Mouse (Mus musculus) lung, embryonic 16.5 days (tissue): ENCODE measurements around the gene Slc41a3. TPM values are rescaled to one million over a fixed set of nuclear protein-coding genes. Genes with fewer than 3 reads are reported as not detected.

Experiments
- ATAC-seq: fragments of 200-750 bp; cut with Nextera tagmentation; 2 replicates; pipeline ENCODE4 v1.8.0; 2017; ENCODE audit warnings: low read depth, mild to moderate bottlenecking, moderate library complexity
- H3K27ac ChIP-seq: fragments of 300-500 bp; sonication (generic); 2 replicates; pipeline ENCODE4 v1.5.1; 2014; ENCODE audit warnings: mild to moderate bottlenecking, control low read depth, low read length
- H3K27me3 ChIP-seq: fragments of 300-500 bp; sonication (generic); 2 replicates; pipeline ENCODE4 v1.6.1; 2014; ENCODE audit warnings: low read depth, low read length, mixed read lengths; ENCODE audit not compliant: control insufficient read depth, insufficient read depth
- H3K36me3 ChIP-seq: fragments of 300-500 bp; sonication (generic); 2 replicates; pipeline ENCODE4 v1.6.1; 2014; ENCODE audit warnings: low read length; ENCODE audit not compliant: control insufficient read depth, insufficient read depth
- H3K4me1 ChIP-seq: fragments of 300-500 bp; sonication (generic); replicated peaks from 2 replicates; pipeline ENCODE4 v1.6.1; 2014; ENCODE audit warnings: low read length, mixed read lengths; ENCODE audit not compliant: control insufficient read depth, insufficient read depth
- H3K4me2 ChIP-seq: fragments of 300-500 bp; sonication (generic); 2 replicates; pipeline ENCODE4 v1.6.1; 2014; ENCODE audit warnings: low read depth, low read length, control low read depth
- H3K4me3 ChIP-seq: fragments of 300-500 bp; sonication (generic); 2 replicates; pipeline ENCODE4 v1.5.1; 2014; ENCODE audit warnings: mild to moderate bottlenecking, low read length, control low read depth
- H3K9ac ChIP-seq: fragments of 300-500 bp; sonication (generic); 2 replicates; pipeline ENCODE4 v1.6.1; 2014; ENCODE audit warnings: low read length, control low read depth
- H3K9me3 ChIP-seq: fragments of 300-500 bp; sonication (generic); 2 replicates; pipeline ENCODE4 v1.6.1; 2016; ENCODE audit warnings: low read length; ENCODE audit not compliant: control insufficient read depth
- WGBS: fragments of 180-500 bp; shearing (Covaris S2); extraction: QIAGEN DNeasy Blood & Tissue Kit; methylation state at CpG from one replicate; pipeline ENCODE4 v1.1.7; 2014; 5-methylcytosine and 5-hydroxymethylcytosine counted together
- polyA plus RNA-seq: library from polyadenylated mRNA; unstranded; fragments of >200 nt; fragmentation: Nextera tagmentation; extraction: Ambion mirVana; gene quantifications from 2 replicates; pipeline ENCODE4 v1.2.1, GENCODE M21; 2015

Gene Slc41a3
- polyA plus RNA-seq, result 7.7 and 9.4 TPM in 2 replicates

GRCm38 (mm10) chr6:90604533-90605297 lies at the start of gene Slc41a3:
Slc41a3 (plus strand) TSS chr6:90604725.
- ATAC-seq, result peak; percentile 97
- WGBS, result under 1% methylated on average over 48 of the region's 49 CpGs
- H3K9me3 ChIP-seq, result no peaks in the 10 kb centered on the region
- H3K27me3 ChIP-seq, result no peaks in the 10 kb centered on the region
- peak within 1 kb of the TSS; percentile 84 for H3K9ac ChIP-seq
- peaks cover 3% of the 10 kb centered on the region; the same call in 1 of the 2 replicates for H3K4me1 ChIP-seq
- H3K4me3 ChIP-seq, result peak within 1 kb of the TSS; percentile 68
- H3K36me3 ChIP-seq, result no peaks in the 10 kb centered on the region
- H3K27ac ChIP-seq, result peak within 1 kb of the TSS; percentile 62; the same call in 1 of the 2 replicates
- H3K4me2 ChIP-seq, result peak within 1 kb of the TSS; percentile 87

- H3K4me3 ChIP-seq, result no peak overlapping the region
- H3K9me3 ChIP-seq, result no peaks in the 10 kb centered on the region
- H3K9ac ChIP-seq, result no peak overlapping the region
- H3K27me3 ChIP-seq, result no peaks in the 10 kb centered on the region
- ATAC-seq, result no peak
- no peak overlapping the region for H3K4me2 ChIP-seq
- H3K27ac ChIP-seq, result no peak overlapping the region
- no peaks in the 10 kb centered on the region; the same call in 1 of the 2 replicates for H3K4me1 ChIP-seq
- WGBS, result 30% methylated on average over 2 of the region's 2 CpGs
- H3K36me3 ChIP-seq, result no peaks in the 10 kb centered on the region
Observed at GRCm38 (mm10) chr6:90556534-90557058, 47.9 kb upstream of the Slc41a3 start.

- no peak overlapping the region for H3K9ac ChIP-seq
- no peak overlapping the region for H3K4me2 ChIP-seq
- no peaks in the 10 kb centered on the region; the same call in 1 of the 2 replicates for H3K4me1 ChIP-seq
- no peaks in the 10 kb centered on the region for H3K27me3 ChIP-seq
- H3K27ac ChIP-seq, result no peak overlapping the region
- no peak for ATAC-seq
- no peaks in the 10 kb centered on the region for H3K36me3 ChIP-seq
- H3K9me3 ChIP-seq, result no peaks in the 10 kb centered on the region
- no peak overlapping the region for H3K4me3 ChIP-seq
- WGBS, result 80% methylated on average over 7 of the region's 7 CpGs
Observed at GRCm38 (mm10) chr6:90557077-90557476, 47.4 kb upstream of the Slc41a3 start.

GRCm38 (mm10) chr6:90557829-90558693 lies 46.5 kb upstream of the Slc41a3 start:
- ATAC-seq, result no peak
- Histone ChIP-seq H3K4me1 (no peaks in the 10 kb centered on the region; the same call in 1 of the 2 replicates), H3K27ac (no peak overlapping the region), H3K9me3 (no peaks in the 10 kb centered on the region), H3K27me3 (no peaks in the 10 kb centered on the region), H3K9ac (no peak overlapping the region), H3K4me3 (no peak overlapping the region), H3K36me3 (no peaks in the 10 kb centered on the region), H3K4me2 (no peak overlapping the region)
- WGBS, result 61% methylated on average over 6 of the region's 6 CpGs

GRCm38 (mm10) chr6:90560390-90561058 lies 44.0 kb upstream of the Slc41a3 start:
- Histone ChIP-seq H3K36me3 (no peaks in the 10 kb centered on the region), H3K27me3 (no peaks in the 10 kb centered on the region), H3K4me3 (no peak overlapping the region), H3K27ac (no peak overlapping the region), H3K9ac (no peak overlapping the region), H3K4me2 (no peak overlapping the region), H3K9me3 (no peaks in the 10 kb centered on the region), H3K4me1 (no peaks in the 10 kb centered on the region; the same call in 1 of the 2 replicates)
- no peak for ATAC-seq
- WGBS, result 63% methylated on average over 3 of the region's 3 CpGs

- no peaks in the 10 kb centered on the region for H3K9me3 ChIP-seq
- H3K9ac ChIP-seq, result no peak overlapping the region
- H3K27ac ChIP-seq, result no peak overlapping the region
- no peak overlapping the region for H3K4me2 ChIP-seq
- no peaks in the 10 kb centered on the region for H3K36me3 ChIP-seq
- WGBS, result 20% methylated on average over 2 of the region's 2 CpGs
- no peak overlapping the region for H3K4me3 ChIP-seq
- no peaks in the 10 kb centered on the region; the same call in 1 of the 2 replicates for H3K4me1 ChIP-seq
- peak; percentile 52 for ATAC-seq
- H3K27me3 ChIP-seq, result no peaks in the 10 kb centered on the region
Observed at GRCm38 (mm10) chr6:90561234-90561781, 43.2 kb upstream of the Slc41a3 start.

GRCm38 (mm10) chr6:90564240-90564639 lies 40.3 kb upstream of the Slc41a3 start:
- H3K9ac ChIP-seq, result no peak overlapping the region

GRCm38 (mm10) chr6:90565357-90566215 lies 38.9 kb upstream of the Slc41a3 start:
- 46% methylated on average over 13 of the region's 13 CpGs for WGBS
- Histone ChIP-seq H3K9ac (no peak overlapping the region), H3K9me3 (no peaks in the 10 kb centered on the region), H3K27ac (no peak overlapping the region), H3K4me1 (no peaks in the 10 kb centered on the region; the same call in 1 of the 2 replicates), H3K4me2 (no peak overlapping the region), H3K4me3 (no peak overlapping the region), H3K27me3 (no peaks in the 10 kb centered on the region), H3K36me3 (no peaks in the 10 kb centered on the region)
- ATAC-seq, result no peak

More at GRCm38 (mm10) chr6:90564240-90564639, 40.3 kb upstream of the Slc41a3 start:
- H3K4me2 ChIP-seq, result no peak overlapping the region
- no peak overlapping the region for H3K27ac ChIP-seq
- WGBS, result 70% methylated on average over 9 of the region's 9 CpGs
- H3K4me1 ChIP-seq, result no peaks in the 10 kb centered on the region; the same call in 1 of the 2 replicates
- H3K4me3 ChIP-seq, result no peak overlapping the region
- no peaks in the 10 kb centered on the region for H3K36me3 ChIP-seq
- H3K27me3 ChIP-seq, result no peaks in the 10 kb centered on the region
- H3K9me3 ChIP-seq, result no peaks in the 10 kb centered on the region
- ATAC-seq, result no peak
